Mouse (Mus musculus): ENCODE measurements around the gene Csf3. TPM values are rescaled to one million over a fixed set of nuclear protein-coding genes. Genes with fewer than 3 reads are reported as not detected.
A peak's percentile ranks its signal among the peaks of the same experiment; 100 is the strongest.
"Not testable (repeated sequence)": the region's sequence is repeated elsewhere in the genome, so short reads cannot be mapped to it uniquely, and the experiment has no call there.

Gene Csf3
- total RNA-seq, 2 experiments from 2014 or later = not detected

- DNase-seq = no peak
Measured at GRCm38 (mm10) chr11:98696454-98697216, 4.4 kb upstream of the Csf3 start.

DNA sequence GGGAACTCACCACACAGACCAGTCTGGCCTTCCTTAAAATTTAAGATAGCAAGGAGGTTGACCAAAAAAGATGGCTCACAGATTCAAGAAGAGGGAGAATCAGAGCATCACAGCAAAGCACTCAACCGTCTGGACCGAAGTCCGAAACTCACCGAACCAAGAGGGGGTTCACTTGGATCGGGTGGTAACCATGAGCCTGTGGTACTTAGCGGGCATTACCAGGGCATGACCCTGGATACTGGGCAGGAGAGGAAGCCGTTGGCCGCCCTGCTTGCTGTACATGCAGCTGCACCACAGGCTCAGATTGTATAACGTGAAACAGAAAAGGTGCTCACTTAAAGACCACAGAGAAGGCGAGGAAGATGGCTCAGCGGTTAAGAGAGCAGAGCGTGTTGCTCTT lies 3.8 kb upstream of the Csf3 start:
- DNase-seq = no peak

- DNase-seq = no peak
Measured at GRCm38 (mm10) chr11:98698849-98699640, 2.0 kb upstream of the Csf3 start.

GRCm38 (mm10) chr11:98699911-98700310 lies 1.2 kb upstream of the Csf3 start:
- DNase-seq = peak; percentile 64 to 74

DNA sequence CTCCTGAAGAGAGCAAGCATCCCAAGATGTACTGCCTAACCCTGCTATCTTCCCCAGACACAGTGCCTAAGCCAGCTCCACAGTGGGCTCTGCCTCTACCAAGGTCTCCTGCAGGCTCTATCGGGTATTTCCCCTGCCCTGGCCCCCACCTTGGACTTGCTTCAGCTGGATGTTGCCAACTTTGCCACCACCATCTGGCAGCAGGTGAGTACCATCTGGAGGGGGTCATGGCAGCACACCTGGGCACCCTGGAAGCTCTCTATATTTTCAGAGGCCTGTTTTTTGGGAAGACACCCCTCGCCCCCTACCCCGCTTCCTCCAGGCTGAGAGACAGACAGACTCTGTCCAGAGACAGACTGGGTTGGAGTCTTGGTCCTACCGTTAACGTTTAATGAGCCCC lies 1.3 kb downstream of the Csf3 start:
- DNase-seq = no peak

GRCm38 (mm10) chr11:98705021-98705420 lies 4.0 kb downstream of the Csf3 start:
- no peak for DNase-seq

- no peak for DNase-seq
Measured at GRCm38 (mm10) chr11:98707401-98708281, 6.6 kb downstream of the Csf3 start.

- DNase-seq = no peak
Measured at GRCm38 (mm10) chr11:98708282-98708956, 7.4 kb downstream of the Csf3 start.

- DNase-seq = no peak
Measured at GRCm38 (mm10) chr11:98709001-98709741, 8.1 kb downstream of the Csf3 start.

GRCm38 (mm10) chr11:98710416-98711045 lies 9.5 kb downstream of the Csf3 start:
- peak; percentile 72 to 79 for DNase-seq

GRCm38 (mm10) chr11:98711046-98711434 lies 10.0 kb downstream of the Csf3 start:
- DNase-seq = no peak

DNA sequence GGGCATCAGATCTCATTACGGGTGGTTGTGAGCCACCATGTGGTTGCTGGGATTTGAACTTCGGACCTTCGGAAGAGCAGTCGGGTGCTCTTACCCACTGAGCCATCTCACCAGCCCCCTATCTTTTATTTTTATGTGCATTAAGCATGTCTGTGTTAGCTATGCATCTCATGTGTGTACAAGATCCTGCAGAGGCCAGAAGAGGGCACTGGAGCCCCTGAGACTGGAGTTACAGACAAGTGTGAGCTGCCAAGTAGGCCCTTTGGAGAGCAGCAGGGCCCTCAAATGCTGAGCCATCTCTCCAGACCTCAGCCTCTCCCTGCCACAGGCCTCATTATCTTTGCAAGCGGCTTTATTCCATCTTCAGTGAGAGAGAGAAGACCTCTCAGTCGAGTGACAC lies 10.9 kb downstream of the Csf3 start:
- DNase-seq = not testable (repeated sequence)

GRCm38 (mm10) chr11:98713703-98714102 lies 12.6 kb downstream of the Csf3 start:
- DNase-seq = no peak

GRCm38 (mm10) chr11:98715946-98716345 lies 14.9 kb downstream of the Csf3 start:
- no peak for DNase-seq

GRCm38 (mm10) chr11:98717904-98718303 lies 16.8 kb downstream of the Csf3 start:
- peak; percentile 83 to 85 for DNase-seq

DNA sequence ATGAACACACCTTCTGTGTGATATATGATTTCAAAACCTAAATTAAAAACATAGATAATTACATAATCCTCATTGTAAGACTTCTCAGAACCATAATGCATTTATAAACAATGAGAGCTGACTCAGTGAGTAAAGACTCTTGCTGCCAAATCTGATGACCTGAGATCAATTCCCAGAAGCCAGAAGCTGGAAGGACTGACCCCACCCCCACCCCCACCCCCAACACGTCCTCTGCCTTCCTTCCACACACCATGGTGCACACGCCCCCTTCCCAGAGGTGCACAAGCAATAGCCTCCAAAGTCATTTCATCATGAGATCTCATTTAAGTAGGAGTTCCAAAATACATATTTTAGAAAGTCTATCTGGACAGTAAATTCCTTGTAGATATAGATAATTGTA lies 19.7 kb downstream of the Csf3 start:
- DNase-seq = no peak

DNA sequence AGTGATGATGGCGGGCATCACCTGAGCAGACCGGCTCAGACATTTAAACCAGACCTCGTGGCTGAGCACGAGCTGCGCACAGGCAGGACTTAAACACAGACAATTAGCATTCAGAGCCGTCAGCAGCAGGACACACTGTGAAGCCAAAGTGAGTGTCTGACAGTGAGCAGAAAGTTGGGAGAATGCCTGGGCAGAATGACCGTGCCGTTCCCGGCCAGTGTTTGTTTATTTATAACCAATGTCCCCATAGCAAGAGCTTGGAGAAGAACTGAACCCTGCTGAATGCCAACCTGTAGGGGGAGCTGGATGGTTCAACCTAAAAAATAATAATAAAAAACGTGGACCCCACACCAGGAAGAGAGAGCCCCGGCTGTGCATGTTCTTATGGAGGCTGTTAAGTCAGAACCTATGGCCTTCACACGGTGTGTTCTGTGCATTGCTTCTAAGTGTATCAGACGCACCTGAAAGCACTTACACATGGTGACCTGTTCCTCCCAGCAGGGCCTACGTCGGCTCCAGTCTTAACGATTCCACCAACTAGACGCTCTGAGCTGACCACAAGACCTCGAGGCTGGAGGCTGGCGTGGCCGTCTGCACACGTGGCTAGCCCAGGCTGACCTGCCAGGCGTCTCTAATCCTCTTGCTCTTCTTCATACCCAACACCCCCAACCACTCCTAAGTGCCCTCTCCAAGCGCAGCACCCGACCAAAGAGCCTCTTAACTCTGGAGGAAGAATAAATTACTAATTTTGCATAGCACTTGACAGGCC lies 20.6 kb downstream of the Csf3 start:
- DNase-seq = peak in 1 of 2 experiments; percentile 68

GRCm38 (mm10) chr11:98723098-98723497 lies 22.0 kb downstream of the Csf3 start:
- no peak for DNase-seq

GRCm38 (mm10) chr11:98725926-98726506 lies 25.0 kb downstream of the Csf3 start:
- DNase-seq = no peak

DNA sequence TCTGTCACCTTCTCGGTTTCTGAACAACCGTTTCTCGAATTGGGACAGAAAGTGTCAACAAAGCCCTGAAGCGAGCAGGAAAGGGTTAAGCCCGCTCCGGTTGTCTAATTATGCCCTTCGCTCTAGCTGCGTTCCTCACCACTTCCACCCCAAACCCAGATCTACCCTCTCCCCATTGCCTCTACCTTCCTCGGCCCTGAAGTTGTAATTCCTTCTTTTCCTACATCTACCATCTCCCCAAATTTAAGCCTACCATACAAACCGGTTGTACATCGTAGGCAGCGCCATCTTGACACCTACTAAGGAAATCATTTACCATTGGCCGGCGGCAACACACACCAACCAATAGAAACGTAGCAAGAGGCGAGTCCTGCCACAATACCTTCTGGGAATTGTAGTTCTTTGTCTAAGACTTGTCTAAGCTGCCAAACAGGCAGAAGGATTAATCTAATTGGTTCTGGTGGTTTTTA lies 28.1 kb downstream of the Csf3 start, which contains the start of gene Med24:
Gene Med24 (minus strand): TSS at position 317 of the 470 bp plus-strand sequence.
- peak; percentile 85 to 86 for DNase-seq
